Mouse (Mus musculus): Measurements from ENCODE around the gene Hsd3b1. TPM values are rescaled to one million over a fixed set of nuclear protein-coding genes. Genes with fewer than 3 reads are reported as not detected.
"Not testable (repeated sequence)": the region's sequence is repeated elsewhere in the genome, so short reads cannot be mapped to it uniquely, and the experiment has no call there.

Gene Hsd3b1
- 0.03 TPM in 1 of 2 replicates, not detected in the other for polyA plus RNA-seq (2012; rRNA removed)

DNA sequence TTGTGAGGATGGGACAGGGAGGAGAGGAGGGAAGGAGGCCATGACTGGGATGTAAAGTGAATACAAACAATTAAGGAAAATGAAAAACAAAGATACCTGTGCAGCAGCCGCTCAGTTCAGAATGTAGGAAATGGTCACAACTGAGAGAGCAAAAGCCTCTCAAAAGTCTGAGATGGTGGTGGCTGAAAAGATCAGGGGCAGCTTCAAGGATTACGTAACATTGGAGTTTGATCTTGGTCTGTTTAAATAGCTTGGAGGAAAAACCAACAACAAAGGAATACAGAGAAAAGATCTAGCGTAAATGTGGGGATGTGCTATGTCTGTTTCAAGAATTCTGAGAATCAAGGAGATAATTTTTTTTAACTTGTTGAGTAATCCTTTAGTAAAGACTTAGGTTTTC, at the start of gene Hsd3b1:
Gene Hsd3b1 (minus strand): TSS at position 219 of the 400 bp plus-strand sequence.
- no peak for DNase-seq (ENCODE audit: low spot score)

DNA sequence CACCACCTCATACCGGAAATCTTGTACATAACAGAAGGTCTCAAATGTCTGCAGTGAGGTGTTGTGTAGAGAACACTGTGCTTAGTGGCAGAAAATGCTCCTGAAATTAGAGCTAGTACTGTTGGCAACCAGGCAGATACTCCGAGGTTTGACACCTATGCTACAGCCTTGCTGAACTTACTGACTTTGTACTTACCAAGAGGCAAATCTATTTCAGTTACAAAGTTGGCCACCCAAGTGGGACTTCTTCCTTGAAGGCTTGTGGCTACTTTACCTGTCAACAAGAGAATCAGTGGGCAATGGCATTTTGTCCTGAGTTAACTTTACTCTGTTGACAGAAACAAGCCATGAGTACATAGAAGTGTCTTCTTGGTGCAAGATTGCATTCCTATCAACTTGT, 38.0 kb upstream of the Hsd3b1 start:
- DNase-seq (ENCODE audit: low spot score), result no peak

DNA sequence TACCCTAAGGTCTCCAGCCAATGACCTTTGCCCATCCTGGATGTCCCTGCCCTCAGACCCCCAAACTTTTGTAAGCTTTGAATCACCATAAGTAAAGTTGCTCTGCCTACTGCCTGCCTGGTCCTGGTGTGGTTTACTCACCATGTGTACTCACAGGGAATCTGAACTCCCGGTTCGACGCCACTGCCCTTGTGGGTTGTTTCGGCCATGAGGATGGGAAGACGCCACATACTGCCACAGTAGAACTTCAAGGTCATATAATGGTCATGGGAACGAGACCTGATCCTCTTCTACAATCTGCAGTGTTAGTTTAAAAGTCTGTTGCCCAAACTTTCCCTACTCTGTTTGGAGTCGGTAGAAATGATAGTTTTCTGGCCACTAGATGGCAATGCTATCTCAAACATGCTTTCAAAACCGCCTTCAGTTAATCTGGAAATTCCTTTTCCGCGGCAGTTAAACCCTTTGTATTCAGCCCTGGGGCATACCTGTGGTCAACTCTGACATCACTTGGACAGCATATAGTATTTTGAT, 35.5 kb upstream of the Hsd3b1 start:
- no peak for DNase-seq (ENCODE audit: low spot score)

DNA sequence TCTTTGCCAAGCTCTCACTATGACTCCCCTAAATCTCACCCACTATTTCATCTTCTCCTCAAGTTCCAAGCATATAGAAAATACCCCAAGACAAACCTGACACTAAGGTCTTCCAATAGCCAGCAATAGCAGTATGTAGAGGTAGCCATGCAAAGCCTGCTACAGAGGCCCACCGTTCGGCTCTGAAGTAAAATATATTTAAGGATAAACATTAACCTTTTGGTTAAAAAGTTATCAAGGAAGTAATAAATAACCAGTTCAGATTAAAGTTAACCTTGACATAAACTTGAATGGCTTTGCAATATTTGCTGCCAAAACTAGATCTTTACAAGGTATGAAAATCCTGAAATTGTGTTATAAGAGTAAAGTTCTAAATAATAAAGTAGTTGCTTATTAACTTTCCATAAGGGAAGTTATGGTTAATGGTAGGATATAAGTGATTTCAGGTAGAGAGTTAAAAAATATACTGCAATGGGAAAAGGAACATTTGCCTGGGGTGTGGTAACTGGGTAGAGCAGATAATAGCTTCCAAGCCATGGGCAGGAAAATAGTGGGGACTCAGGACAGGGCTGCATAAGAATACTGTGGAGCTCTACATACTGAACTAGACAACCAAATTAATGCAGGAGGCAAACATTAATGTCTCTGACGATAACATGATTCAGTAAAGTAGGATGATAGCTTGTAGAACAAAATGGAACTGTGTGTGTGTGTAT, 33.6 kb upstream of the Hsd3b1 start, which contains the start of gene Hao2:
Gene Hao2 (minus strand): TSS at position 183 of the 716 bp plus-strand sequence.
- no peak for DNase-seq (ENCODE audit: low spot score)

DNA sequence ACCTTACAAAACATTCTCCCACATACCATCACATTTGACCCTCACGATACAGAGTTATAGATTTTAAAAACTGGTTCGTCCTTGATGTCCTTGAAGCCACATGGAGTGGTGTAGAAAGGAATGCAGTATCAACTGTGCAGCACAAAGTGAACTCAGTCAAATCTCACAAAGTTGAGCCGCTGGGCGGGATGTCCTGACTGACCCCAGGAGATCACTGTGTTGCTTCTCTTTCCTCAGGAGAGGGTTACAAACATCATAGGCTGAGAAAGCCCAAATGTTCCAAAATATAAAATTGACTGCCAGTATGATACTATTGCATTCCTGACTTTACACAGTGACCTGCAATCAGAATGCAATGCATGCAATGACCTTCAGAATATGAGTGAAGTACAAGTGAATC, 30.8 kb upstream of the Hsd3b1 start:
- DNase-seq (ENCODE audit: low spot score), result no peak

DNA sequence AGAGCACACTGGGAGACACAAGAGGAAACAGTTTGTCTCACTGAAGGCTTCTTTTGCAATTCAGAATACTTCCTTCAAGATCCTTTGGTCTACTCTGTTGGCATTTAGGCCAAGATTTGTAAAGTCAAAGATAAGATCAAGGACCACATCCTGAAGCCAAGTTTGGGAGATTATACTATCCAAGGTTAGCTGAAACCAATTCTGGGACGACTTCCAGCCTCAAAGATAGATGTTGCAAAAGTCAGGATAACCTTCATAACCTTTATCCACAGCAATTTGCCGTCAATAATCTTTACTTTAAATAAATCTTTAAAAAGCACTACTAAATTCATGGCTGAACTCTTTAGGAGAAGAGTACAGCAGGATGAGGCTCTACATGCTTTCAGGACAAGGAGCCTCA, 28.6 kb upstream of the Hsd3b1 start:
- no peak for DNase-seq (ENCODE audit: low spot score)

DNA sequence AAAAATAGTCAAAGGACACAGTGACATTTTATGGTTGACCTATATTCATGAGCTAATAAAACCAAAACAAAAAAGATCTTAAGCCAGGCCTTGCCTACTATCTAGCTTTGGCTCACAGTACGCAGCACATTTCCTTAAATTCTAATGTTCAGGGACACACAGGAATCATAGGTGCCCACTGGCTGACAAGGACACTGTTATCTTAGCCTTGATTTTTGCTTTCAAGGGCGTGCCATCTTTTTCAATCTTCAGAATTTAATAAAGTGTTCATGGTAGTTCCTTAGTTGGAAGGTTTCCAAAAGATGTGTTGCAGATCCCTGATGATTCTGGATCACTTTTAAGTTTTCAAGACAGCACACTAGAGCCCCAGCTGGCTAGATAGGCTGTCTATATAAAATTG, 21.2 kb upstream of the Hsd3b1 start:
- no peak for DNase-seq (ENCODE audit: low spot score)

DNA sequence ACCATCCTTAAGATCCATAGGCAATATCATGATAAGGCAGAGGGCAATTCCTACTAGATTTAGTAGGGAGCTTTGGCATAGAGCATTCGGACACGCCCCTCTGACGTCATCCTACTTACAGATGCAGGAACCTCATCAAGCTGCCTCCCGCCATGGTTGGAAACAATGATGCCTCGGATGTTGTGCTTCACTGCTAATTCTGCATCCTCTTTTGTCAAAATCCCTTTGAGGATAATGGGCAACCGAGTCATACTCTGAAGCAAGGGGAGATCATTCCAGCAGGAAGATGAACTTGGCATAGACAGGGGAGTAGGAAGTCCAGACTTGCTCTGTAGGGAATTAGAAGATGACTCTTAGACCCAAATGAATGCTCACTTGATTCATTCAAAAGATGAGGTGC, 20.6 kb upstream of the Hsd3b1 start:
- no peak for DNase-seq (ENCODE audit: low spot score)

DNA sequence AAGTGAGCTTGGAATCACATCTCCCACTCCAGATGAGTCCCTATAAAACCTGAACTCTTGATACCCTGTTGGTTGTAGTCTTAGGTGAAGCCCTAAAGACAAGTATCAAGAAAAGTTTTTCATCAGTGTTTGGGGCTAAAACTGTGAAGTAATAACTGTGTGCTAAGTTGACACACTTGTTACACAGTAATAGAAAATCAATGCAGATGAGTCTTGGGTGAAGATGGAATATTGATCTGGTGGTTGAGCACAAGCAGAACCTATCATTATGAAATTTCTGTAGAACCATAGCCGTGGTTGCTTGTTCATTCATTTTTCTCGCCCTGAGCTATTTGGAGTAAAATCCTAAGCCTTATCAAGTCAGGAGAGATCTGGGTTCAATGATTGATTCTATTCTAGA, 8.6 kb upstream of the Hsd3b1 start:
- no peak for DNase-seq (ENCODE audit: low spot score)

DNA sequence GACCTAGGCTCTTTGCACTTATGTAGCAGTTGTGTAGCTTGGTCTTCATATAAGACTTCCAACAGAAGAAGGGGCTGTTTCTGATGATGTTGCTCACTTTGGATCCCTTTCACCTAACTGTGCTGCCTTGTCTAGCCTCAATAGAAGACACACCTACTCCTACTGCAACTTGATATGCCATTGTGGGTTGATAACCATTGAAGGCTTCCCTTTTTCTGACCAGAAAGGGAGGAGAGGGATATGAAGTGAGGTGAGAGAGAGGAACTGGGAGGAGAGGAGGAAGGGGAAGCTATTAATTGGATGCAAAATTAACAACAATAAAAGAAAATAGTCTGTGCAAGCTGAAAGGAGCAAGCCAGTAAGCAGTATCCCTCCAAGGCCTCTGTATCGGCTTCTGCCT, 3.2 kb upstream of the Hsd3b1 start:
- no peak for DNase-seq (ENCODE audit: low spot score)

DNA sequence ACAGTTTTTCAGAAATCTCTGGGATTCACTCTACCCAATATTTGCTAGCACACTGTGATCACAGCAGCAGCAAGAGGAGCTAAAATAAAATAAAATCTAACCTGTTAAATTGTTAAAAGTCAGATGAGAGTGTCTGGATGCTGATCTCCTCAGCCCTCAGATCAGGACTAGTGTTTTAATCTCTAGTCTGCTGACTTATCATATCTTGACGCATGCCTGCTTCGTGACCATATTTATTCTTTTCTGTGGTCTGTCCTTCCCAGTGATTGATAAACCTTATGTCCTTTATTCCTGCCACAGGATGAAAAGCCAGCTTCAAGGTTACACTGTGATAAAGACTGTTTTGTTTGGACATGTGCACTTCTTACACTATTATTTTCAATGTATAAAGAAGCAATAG, 1.5 kb downstream of the Hsd3b1 start:
- DNase-seq (ENCODE audit: low spot score), result no peak

DNA sequence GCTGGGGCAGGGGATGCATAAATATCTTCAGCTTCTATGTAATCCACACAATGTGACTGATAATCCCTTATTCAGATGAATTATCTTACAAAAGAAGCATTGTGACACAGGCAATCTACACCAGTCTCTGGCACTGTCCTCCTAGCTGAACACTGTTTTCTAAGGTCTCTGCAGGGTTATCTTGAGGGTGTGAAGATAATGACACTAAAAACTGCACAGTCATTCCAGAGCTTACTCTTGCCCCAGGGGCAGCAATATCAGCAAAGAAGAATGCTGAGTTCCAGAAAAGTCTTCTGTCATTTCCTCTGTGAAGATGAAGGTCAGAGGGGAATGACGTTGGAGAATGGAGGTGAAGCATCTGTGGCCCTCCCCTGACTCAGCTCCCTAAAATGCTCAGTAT, 2.7 kb downstream of the Hsd3b1 start:
- DNase-seq (ENCODE audit: low spot score), result no peak

DNA sequence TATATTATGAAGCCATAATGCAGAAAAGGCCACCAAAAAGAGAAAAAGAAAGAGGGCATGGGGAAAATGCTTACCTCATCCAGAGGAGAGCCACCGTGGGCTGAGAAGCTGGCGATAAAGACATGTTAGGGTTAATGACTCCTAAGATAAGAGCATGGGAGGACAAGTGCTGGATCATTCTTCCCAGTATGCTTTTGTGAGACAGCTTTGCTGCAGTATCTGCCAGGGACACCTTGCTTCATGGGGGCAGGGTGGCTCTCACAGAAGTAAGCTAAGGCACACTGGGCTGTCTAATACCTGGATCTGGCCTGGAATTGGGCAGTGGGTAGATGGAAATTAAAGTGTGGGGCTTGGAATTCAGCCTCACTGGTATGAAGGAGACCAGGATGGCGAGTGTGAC, 4.4 kb downstream of the Hsd3b1 start:
- no peak for DNase-seq (ENCODE audit: low spot score)

DNA sequence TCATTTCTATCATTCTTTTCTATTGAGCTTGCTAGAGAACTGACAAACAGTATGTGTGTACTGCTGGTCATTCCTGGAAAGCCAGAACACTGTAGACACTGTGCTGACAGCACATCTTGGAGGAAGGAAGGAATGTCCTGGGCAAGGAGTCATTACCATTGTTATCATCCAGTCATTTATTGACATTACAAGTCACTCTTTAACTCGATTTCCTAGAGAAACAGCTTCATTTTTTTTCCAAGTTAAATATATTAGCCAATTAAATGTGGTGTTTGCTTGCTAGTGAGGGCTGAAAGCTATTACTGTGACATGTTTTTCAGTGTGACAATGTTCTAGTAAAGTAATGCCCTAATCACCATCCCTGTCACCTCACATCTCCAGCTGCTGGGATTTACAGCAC, 5.9 kb downstream of the Hsd3b1 start:
- DNase-seq (ENCODE audit: low spot score), result no peak

DNA sequence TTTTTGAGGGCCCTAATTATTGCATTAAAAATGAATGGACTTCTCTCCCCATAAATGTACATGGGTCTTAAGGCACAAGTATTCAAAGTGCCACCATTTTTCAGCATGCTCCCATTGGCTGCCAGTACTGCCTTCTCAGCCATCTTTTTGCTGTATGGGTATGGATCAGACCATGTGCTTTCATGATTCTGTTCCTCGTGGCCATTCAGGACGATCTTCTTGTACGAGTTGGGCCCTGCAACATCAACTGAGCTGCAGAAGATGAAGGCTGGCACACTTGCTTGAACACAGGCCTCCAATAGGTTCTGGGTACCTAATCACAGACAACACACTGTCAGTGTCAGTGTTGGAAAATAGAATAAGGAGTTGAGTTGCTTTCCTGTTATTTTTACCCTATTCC, 6.5 kb downstream of the Hsd3b1 start:
- DNase-seq (ENCODE audit: low spot score), result no peak

DNA sequence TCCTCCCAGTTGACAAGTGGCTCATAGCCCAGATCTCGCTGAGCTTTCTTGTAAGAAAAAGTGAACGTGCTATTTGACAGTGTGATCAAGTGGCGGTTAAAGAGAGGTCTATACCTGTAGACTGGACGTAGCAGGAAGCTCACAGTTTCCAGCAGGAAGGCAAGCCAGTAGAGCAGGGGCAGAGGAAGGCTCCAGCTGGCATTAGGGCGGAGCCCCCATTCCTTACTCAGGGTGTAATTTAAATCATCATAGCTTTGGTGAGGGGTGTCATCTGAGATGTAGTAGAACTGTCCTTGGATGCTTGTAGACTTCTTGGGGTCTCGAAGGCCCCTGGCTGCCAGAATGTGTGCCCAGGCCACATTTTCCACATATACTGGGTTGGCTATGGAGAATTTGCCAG, 7.0 kb downstream of the Hsd3b1 start:
- DNase-seq (ENCODE audit: low spot score), result no peak

DNA sequence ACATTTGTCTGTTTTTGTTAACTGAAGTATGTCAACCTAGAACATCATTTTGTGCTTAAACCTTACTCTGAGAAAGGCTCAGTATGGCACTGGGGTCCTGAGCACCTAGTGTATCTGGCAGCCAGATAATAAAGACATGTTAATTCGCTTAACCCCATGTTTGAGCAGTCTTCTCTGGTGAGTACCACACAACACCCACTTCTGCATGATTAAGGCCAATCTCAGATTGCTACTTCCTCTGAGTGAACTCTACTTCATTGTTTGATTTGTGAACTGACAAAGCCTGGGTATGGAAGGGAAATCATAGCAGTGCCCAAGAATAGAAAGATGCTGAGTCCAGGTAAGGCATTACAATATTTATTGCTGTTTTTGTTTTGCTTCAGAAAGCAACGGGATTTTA, 7.7 kb downstream of the Hsd3b1 start:
- no peak for DNase-seq (ENCODE audit: low spot score)

DNA sequence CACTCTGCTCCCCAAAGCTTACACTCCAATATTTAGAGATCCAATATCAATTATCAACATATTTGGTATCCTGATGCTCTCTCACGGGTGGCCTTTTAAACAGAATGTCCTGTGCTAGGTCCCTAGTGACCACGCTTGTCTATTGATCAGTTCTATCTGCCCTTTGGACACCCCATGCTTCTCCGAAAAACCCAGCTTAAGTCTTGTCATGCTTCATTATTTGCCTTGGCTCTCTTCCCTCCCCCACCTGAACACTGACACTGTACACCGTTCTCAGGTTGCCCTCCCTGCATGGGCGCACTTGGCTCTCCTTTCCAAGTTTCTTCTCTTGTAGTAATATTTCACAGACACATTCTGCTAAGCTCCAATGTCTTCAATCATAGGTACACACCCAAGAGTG, 9.3 kb downstream of the Hsd3b1 start:
- DNase-seq (ENCODE audit: low spot score), result no peak

DNA sequence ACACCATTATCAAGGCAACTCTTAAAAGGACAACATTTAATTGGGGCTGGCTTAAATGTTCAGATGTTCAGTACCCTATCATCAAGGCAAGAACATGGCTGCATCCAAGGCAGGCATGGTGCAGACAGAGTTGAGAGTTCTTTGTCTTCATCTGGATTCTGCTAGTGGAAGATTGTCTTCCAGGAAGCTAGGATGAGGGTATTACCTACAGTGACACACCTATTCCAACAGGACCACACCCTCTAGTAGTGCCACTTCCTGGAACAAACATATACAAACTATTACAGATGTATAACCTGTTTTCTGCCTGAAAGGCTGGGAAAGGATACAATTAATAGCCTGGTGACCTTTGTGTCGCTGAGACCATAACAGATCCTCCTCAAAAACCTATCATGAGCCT, 10.7 kb downstream of the Hsd3b1 start:
- DNase-seq (ENCODE audit: low spot score), result no peak

DNA sequence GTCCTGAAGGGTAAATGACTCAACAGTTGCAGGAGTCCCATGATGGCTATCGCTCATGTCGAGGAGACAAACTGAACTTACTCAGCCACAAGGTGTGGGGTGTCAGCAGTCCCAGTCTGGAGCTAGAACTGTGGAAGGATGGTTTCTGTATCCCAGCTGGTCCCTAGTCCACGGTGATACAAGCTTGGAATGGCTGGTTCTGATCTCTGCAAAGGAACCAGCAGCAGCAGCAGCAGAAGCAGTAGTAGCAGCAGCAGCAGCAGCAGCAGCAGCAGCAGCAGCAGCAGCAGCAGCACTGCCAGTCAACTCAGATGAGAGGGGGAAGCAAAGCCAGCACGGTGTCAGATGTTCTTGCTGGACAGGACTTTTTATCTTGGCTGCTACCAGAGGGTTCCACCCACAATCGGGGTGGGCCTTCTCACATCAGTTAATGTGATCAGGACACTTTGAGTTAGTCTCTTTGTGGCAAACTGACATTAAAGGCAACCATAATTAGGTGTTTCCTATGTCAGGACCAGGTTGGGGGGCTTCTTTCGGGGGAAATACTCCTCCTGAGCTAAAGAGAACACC, 45.4 kb downstream of the Hsd3b1 start, which contains the start of gene Hsd3b6:
Gene Hsd3b6 (minus strand): TSS at position 343 of the 570 bp plus-strand sequence.
- DNase-seq (ENCODE audit: low spot score), result no peak

DNA sequence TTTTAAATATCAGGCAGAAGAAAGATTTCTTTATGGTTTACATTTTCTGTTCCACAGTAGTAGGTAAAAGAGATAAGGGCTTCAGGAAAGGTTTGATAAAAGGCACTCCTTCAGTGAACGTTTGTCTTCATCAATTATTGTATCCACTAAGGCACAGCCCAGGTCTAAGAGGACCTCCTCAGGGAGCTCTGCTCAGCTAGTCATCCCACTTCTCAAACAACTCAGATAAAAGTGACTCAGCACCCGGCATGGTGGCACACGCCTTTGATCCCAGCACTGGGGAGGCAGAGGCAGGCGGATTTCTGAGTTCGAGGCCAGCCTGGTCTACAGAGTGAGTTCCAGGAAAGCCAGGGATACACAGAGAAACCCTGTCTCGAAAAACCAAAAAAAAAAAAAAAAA, 46.9 kb downstream of the Hsd3b1 start:
- not testable (repeated sequence) for DNase-seq (ENCODE audit: low spot score)

DNA sequence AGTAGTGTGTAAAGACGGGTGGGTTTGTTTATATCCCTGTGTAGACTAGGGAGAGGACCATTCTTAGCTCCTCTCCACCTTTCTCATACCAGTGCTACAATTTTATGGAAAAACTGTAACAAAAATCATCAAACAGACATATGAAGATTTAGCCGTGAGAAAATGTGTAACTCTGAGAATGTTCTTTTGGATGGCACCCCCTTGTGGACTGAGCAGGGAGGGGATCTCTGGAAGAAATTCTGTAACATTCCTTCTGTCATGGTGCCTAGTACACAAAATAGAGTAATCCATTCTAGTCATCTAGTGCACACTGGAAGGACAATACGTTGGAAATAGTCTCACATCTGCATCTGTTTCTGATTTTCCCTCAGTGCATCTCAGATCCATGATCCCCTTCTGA, 54.6 kb downstream of the Hsd3b1 start:
- not testable (repeated sequence) for DNase-seq (ENCODE audit: low spot score)

Measured in urinary bladder, adult 2 months (tissue).